8 mouse cellular contexts compared by ENCODE assay signal in genomic region chr17:57334761-57335150, GRCm38 (mm10). TPM values are rescaled to one million over a fixed set of nuclear protein-coding genes. Genes with fewer than 3 reads are reported as not detected.
DNase-seq lines count a peak whose midpoint lies in the region; ATAC-seq and TF ChIP-seq lines count a peak whose summit lies in the region.

No protein-coding gene starts in this region.

- TF ChIP-seq CTCF in kidney, adult 2 months (conservative IDR thresholded peaks at IDR 0.05; ENCODE audit: insufficient read depth, insufficient read length, low read depth, low read length), result peak; percentile 95

- TF ChIP-seq POLR2A in kidney, adult 2 months (IDR thresholded peaks at IDR 0.05; ENCODE audit: low read depth, low read length), result no peak

- H3K9ac ChIP-seq in heart, embryonic 11.5 days (ENCODE audit: low read depth, low read length), result no peak overlapping the region
- no peak overlapping the region for H3K9ac ChIP-seq in limb, embryonic 11.5 days (ENCODE audit: low read length)
- H3K9ac ChIP-seq in midbrain, embryonic 14.5 days (replicated peaks; ENCODE audit: low read length), result no peak overlapping the region

- 7% methylated on average over 16 of the region's 16 CpGs for WGBS in heart, embryonic 11.5 days (ENCODE audit: insufficient replicate concordance)
- 6% methylated on average over 16 of the region's 16 CpGs for WGBS in kidney, adult 2 months
- 7% methylated on average over 16 of the region's 16 CpGs for WGBS in limb, embryonic 11.5 days
- 8% methylated on average over 16 of the region's 16 CpGs for WGBS in midbrain, embryonic 14.5 days

- no peaks in the 10 kb centered on the region for H3K4me1 ChIP-seq in heart, embryonic 11.5 days (ENCODE audit: control insufficient read depth, insufficient read depth, low read length)
- no peaks in the 10 kb centered on the region for H3K4me1 ChIP-seq in kidney, adult 2 months (ENCODE audit: control insufficient read depth, insufficient read depth, low read length)
- no peaks in the 10 kb centered on the region for H3K4me1 ChIP-seq in limb, embryonic 11.5 days (ENCODE audit: control insufficient read depth, insufficient read depth, low read length)
- H3K4me1 ChIP-seq in midbrain, embryonic 14.5 days (ENCODE audit: control insufficient read depth, insufficient read depth, low read length), result no peaks in the 10 kb centered on the region

- no peaks in the 10 kb centered on the region for H3K9me3 ChIP-seq in heart, embryonic 11.5 days (replicated peaks; ENCODE audit: control insufficient read depth, low read length)
- H3K9me3 ChIP-seq in limb, embryonic 11.5 days (ENCODE audit: control insufficient read depth, low read length), result no peaks in the 10 kb centered on the region
- H3K9me3 ChIP-seq in midbrain, embryonic 14.5 days (ENCODE audit: control insufficient read depth, low read length), result no peaks in the 10 kb centered on the region

- no peak overlapping the region for H3K27ac ChIP-seq in heart, embryonic 11.5 days (ENCODE audit: low read depth, low read length)
- no peak overlapping the region for H3K27ac ChIP-seq in kidney, adult 2 months (ENCODE audit: insufficient read depth, low read depth, low read length)
- H3K27ac ChIP-seq in limb, embryonic 11.5 days (replicated peaks; ENCODE audit: low read depth, low read length), result no peak overlapping the region
- no peak overlapping the region for H3K27ac ChIP-seq in midbrain, embryonic 14.5 days (replicated peaks; ENCODE audit: low read depth, low read length)

- H3K27me3 ChIP-seq in heart, embryonic 11.5 days (ENCODE audit: control insufficient read depth, insufficient read depth, low read length), result no peaks in the 10 kb centered on the region
- H3K27me3 ChIP-seq in kidney, adult 2 months (replicated peaks; ENCODE audit: control insufficient read depth, insufficient read depth, low read length), result no peaks in the 10 kb centered on the region
- no peaks in the 10 kb centered on the region for H3K27me3 ChIP-seq in limb, embryonic 11.5 days (ENCODE audit: control insufficient read depth, insufficient read depth, low read length)
- H3K27me3 ChIP-seq in midbrain, embryonic 14.5 days (ENCODE audit: control insufficient read depth, insufficient read depth, low read length), result no peaks in the 10 kb centered on the region

- ATAC-seq in heart, embryonic 11.5 days (replicated peaks; ENCODE audit: insufficient number of reproducible peaks, low FRiP score, low TSS enrichment), result no peak; the same call in 1 of the 2 replicates
- ATAC-seq in granulocyte monocyte progenitor cell, adult 5-6 weeks (replicated peaks; ENCODE audit: poor library complexity, severe bottlenecking), result peak; percentile 54
- ATAC-seq in limb, embryonic 11.5 days (ENCODE audit: insufficient number of reproducible peaks, low FRiP score, low TSS enrichment, low read depth), result peak; percentile 41; the same call in 1 of the 2 replicates
- ATAC-seq in midbrain, embryonic 14.5 days (ENCODE audit: low FRiP score, low TSS enrichment), result peak; percentile 25; the same call in 1 of the 2 replicates

- DNase-seq in heart, adult 11 months, result peak; percentile 97
- DNase-seq in embryo, embryonic 9.5 days (ENCODE audit: extremely low spot score), result peak; percentile 87
- DNase-seq in kidney, adult 2 months, result peak; percentile 83
- peak; percentile 94 for DNase-seq in limb, embryonic 11.5 days (ENCODE audit: low spot score)
- DNase-seq in midbrain, embryonic 14.5 days, result peak; percentile 87
- peak; percentile 70 for DNase-seq in spleen, adult 12 weeks (ENCODE audit: low spot score)

- H3K4me3 ChIP-seq in heart, embryonic 11.5 days (ENCODE audit: low read depth, low read length), result no peak overlapping the region
- no peak overlapping the region for H3K4me3 ChIP-seq in kidney, adult 2 months (ENCODE audit: insufficient read depth, low read depth, low read length)
- H3K4me3 ChIP-seq in limb, embryonic 11.5 days (ENCODE audit: low read depth, low read length), result no peak overlapping the region
- no peak overlapping the region for H3K4me3 ChIP-seq in midbrain, embryonic 14.5 days (replicated peaks; ENCODE audit: low read depth, low read length)

- H3K4me2 ChIP-seq in heart, embryonic 11.5 days, result no peak overlapping the region
- H3K4me2 ChIP-seq in limb, embryonic 11.5 days (ENCODE audit: low read depth, severe bottlenecking), result no peak overlapping the region
- H3K4me2 ChIP-seq in midbrain, embryonic 14.5 days (ENCODE audit: low read length), result peak overlapping the region; percentile 29; the same call in 1 of the 2 replicates

- no peaks in the 10 kb centered on the region for H3K36me3 ChIP-seq in heart, embryonic 11.5 days (ENCODE audit: control insufficient read depth, insufficient read depth, low read length)
- no peaks in the 10 kb centered on the region for H3K36me3 ChIP-seq in kidney, adult 2 months (ENCODE audit: control insufficient read depth, insufficient read depth, low read length)
- H3K36me3 ChIP-seq in limb, embryonic 11.5 days (ENCODE audit: control insufficient read depth, insufficient read depth, low read length), result no peaks in the 10 kb centered on the region
- no peaks in the 10 kb centered on the region for H3K36me3 ChIP-seq in midbrain, embryonic 14.5 days (ENCODE audit: control insufficient read depth, insufficient read depth, low read length)

RNA-seq across cellular contexts. Expression of gene Adgre1, which starts 23.7 kb away (rescaled TPM):
- 1.3 and 3.3 TPM in 2 replicates for polyA plus RNA-seq in heart, embryonic 11.5 days (2014; fragmentation: Nextera tagmentation; extraction: Ambion mirVana)
- total RNA-seq in granulocyte monocyte progenitor cell, adult 5-6 weeks (2014; fragmentation: Nextera tagmentation), result 6.5 and 10.5 TPM in 2 replicates
- 11.5 and 15.5 TPM in 2 replicates for total RNA-seq in granulocyte monocyte progenitor cell, adult 5-6 weeks (2017)
- polyA plus RNA-seq in kidney, adult 2 months (2012; rRNA removed), result 4.2 and 6.1 TPM in 2 replicates
- 1.3 and 1.6 TPM in 2 replicates for polyA plus RNA-seq in limb, embryonic 11.5 days (2014; fragmentation: Nextera tagmentation; extraction: Ambion mirVana)
- 1.1 and 4.7 TPM in 2 replicates for polyA plus RNA-seq in midbrain, embryonic 14.5 days (2014; fragmentation: Nextera tagmentation; extraction: Ambion mirVana)

RNA-seq across cellular contexts. Expression of gene Vav1, which starts 55.9 kb away (rescaled TPM):
- 1.7 and 2.2 TPM in 2 replicates for polyA plus RNA-seq in heart, embryonic 11.5 days (2014; fragmentation: Nextera tagmentation; extraction: Ambion mirVana)
- 139 and 141 TPM in 2 replicates for total RNA-seq in granulocyte monocyte progenitor cell, adult 5-6 weeks (2014; fragmentation: Nextera tagmentation)
- total RNA-seq in granulocyte monocyte progenitor cell, adult 5-6 weeks (2017), result 284 and 301 TPM in 2 replicates
- polyA plus RNA-seq in kidney, adult 2 months (2012; rRNA removed), result 1.1 and 3.4 TPM in 2 replicates
- polyA plus RNA-seq in limb, embryonic 11.5 days (2014; fragmentation: Nextera tagmentation; extraction: Ambion mirVana), result 1.6 and 1.7 TPM in 2 replicates
- 0.51 and 1.6 TPM in 2 replicates for polyA plus RNA-seq in midbrain, embryonic 14.5 days (2014; fragmentation: Nextera tagmentation; extraction: Ambion mirVana)
